Mouse (Mus musculus) forebrain, postnatal 0 days (tissue): ENCODE data around the gene Map2. TPM values are rescaled to one million over a fixed set of nuclear protein-coding genes. Genes with fewer than 3 reads are reported as not detected.

Experiments used
- ATAC-seq: fragments of 200-750 bp; cut with Nextera tagmentation; 2 replicates; pipeline ENCODE4 v1.8.0; 2017; ENCODE audit warnings: mild to moderate bottlenecking, moderate library complexity
- DNase-seq: peaks from one replicate; pipeline ENCODE4 v3.0.0-alpha.2; 2015
- H3K27ac ChIP-seq: fragments of 300-500 bp; sonication (generic); 2 replicates; pipeline ENCODE4 v1.5.1; 2014; ENCODE audit warnings: low read depth, mild to moderate bottlenecking, antibody characterized with exemption, low read length, moderate library complexity, mixed read lengths
- H3K27me3 ChIP-seq: fragments of 300-500 bp; sonication (generic); 2 replicates; pipeline ENCODE4 v1.6.1; 2014; ENCODE audit warnings: mild to moderate bottlenecking, low read length, mixed read lengths; ENCODE audit not compliant: insufficient read depth
- H3K36me3 ChIP-seq: fragments of 300-500 bp; sonication (generic); 2 replicates; pipeline ENCODE4 v1.6.1; 2014; ENCODE audit warnings: mild to moderate bottlenecking, moderate library complexity; ENCODE audit not compliant: insufficient read depth
- H3K4me1 ChIP-seq: fragments of 300-500 bp; sonication (generic); 2 replicates; pipeline ENCODE4 v1.6.1; 2014; ENCODE audit warnings: antibody characterized with exemption; ENCODE audit not compliant: insufficient read depth
- H3K4me2 ChIP-seq: fragments of 300-500 bp; sonication (generic); 2 replicates; pipeline ENCODE4 v1.6.1; 2014; ENCODE audit warnings: low read depth, mild to moderate bottlenecking, moderate library complexity
- H3K4me3 ChIP-seq: fragments of 300-500 bp; sonication (generic); 2 replicates; pipeline ENCODE4 v1.5.1; 2014; ENCODE audit warnings: low read depth, low read length, mixed read lengths
- H3K9ac ChIP-seq: fragments of 300-500 bp; sonication (generic); 2 replicates; pipeline ENCODE4 v1.6.1; 2014; ENCODE audit warnings: mild to moderate bottlenecking
- H3K9me3 ChIP-seq: fragments of 300-500 bp; sonication (generic); 2 replicates; pipeline ENCODE4 v1.6.1; 2016; ENCODE audit warnings: low read length
- CTCF ChIP-seq: sonication (generic); IDR thresholded peaks from 2 replicates; pipeline ENCODE4 v1.5.1; 2016; ENCODE audit warnings: antibody characterized with exemption, control low read depth, low read depth
- WGBS: fragments of 180-500 bp; shearing (Covaris S2); extraction: QIAGEN DNeasy Blood & Tissue Kit; methylation state at CpG from one replicate; pipeline ENCODE4 v1.1.7; 2014; 5-methylcytosine and 5-hydroxymethylcytosine counted together
- polyA plus RNA-seq: library from polyadenylated mRNA; unstranded; fragments of >200 nt; fragmentation: Nextera tagmentation; extraction: Ambion mirVana; gene quantifications from 2 replicates; pipeline ENCODE4 v1.2.1, GENCODE M21; 2015
- total RNA-seq: library from RNA; depleted of rRNA; stranded (reverse); fragments of >200 nt; gene quantifications from 2 replicates; pipeline ENCODE4 v1.2.3, GENCODE M21; 2014

Gene Map2
- total and polyA plus RNA-seq, 2 experiments from 2014 or later: 291 to 1,278 TPM

GRCm38 (mm10) chr1:66196240-66196639, 21.2 kb downstream of the Map2 start:
- no peaks in the 10 kb centered on the region for H3K9me3 ChIP-seq
- H3K27ac ChIP-seq: no peak overlapping the region
- H3K36me3 ChIP-seq: 0 out of 2 replicates have a peak, but pooled peaks cover 3% of the 10 kb centered on the region
- no peak overlapping the region for H3K9ac ChIP-seq
- DNase-seq (no peak), ATAC-seq (no peak)
- 84% methylated on average over 4 of the region's 4 CpGs for WGBS
- H3K4me2 ChIP-seq: no peak overlapping the region
- H3K27me3 ChIP-seq: no peaks in the 10 kb centered on the region
- peaks cover 5% of the 10 kb centered on the region; the same call in 1 of the 2 replicates for H3K4me1 ChIP-seq
- no peak for TF ChIP-seq CTCF
- H3K4me3 ChIP-seq: no peak overlapping the region

GRCm38 (mm10) chr1:66196716-66197115, 21.6 kb downstream of the Map2 start:
- DNase-seq (peak; percentile 17), ATAC-seq (peak; percentile 71)
- 0 out of 2 replicates have a peak, but pooled peaks cover 3% of the 10 kb centered on the region for H3K36me3 ChIP-seq
- H3K4me2 ChIP-seq: no peak overlapping the region
- no peaks in the 10 kb centered on the region for H3K9me3 ChIP-seq
- 72% methylated on average over 4 of the region's 4 CpGs for WGBS
- TF ChIP-seq CTCF: no peak
- H3K4me1 ChIP-seq: peaks cover 5% of the 10 kb centered on the region; the same call in 1 of the 2 replicates
- H3K27ac ChIP-seq: no peak overlapping the region
- H3K27me3 ChIP-seq: no peaks in the 10 kb centered on the region
- H3K9ac ChIP-seq: no peak overlapping the region
- no peak overlapping the region for H3K4me3 ChIP-seq

- Histone ChIP-seq H3K4me2 (no peak overlapping the region), H3K27me3 (no peaks in the 10 kb centered on the region), H3K9me3 (no peaks in the 10 kb centered on the region), H3K36me3 (no peaks in the 10 kb centered on the region), H3K4me1 (no peaks in the 10 kb centered on the region), H3K27ac (0 out of 2 replicates have a peak overlapping the region, but pooled peaks have one; percentile 21), H3K4me3 (no peak overlapping the region), H3K9ac (no peak overlapping the region)
- DNase-seq: no peak
- whole genome bisulfite sequencing: 73% methylated on average over 2 of the region's 2 CpGs
- TF ChIP-seq CTCF: no peak
- no peak for ATAC-seq
Measured at GRCm38 (mm10) chr1:66205517-66205916, 30.4 kb downstream of the Map2 start.

GRCm38 (mm10) chr1:66206904-66207303, 31.8 kb downstream of the Map2 start:
- no peak for TF ChIP-seq CTCF
- Histone ChIP-seq H3K4me3 (no peak overlapping the region), H3K4me2 (no peak overlapping the region), H3K9ac (no peak overlapping the region), H3K27ac (no peak overlapping the region), H3K9me3 (no peaks in the 10 kb centered on the region), H3K27me3 (no peaks in the 10 kb centered on the region), H3K36me3 (no peaks in the 10 kb centered on the region), H3K4me1 (peaks cover 6% of the 10 kb centered on the region; the same call in 1 of the 2 replicates)
- DNase-seq (no peak), ATAC-seq (peak; percentile 43; the same call in 1 of the 2 replicates)
- WGBS: 18% methylated on average over 3 of the region's 3 CpGs

GRCm38 (mm10) chr1:66211074-66211791, 36.2 kb downstream of the Map2 start:
- ATAC-seq (no peak), DNase-seq (no peak)
- no peak for TF ChIP-seq CTCF
- Histone ChIP-seq H3K4me2 (no peak overlapping the region), H3K9ac (no peak overlapping the region), H3K4me1 (peaks cover 6% of the 10 kb centered on the region; the same call in 1 of the 2 replicates), H3K27ac (no peak overlapping the region), H3K4me3 (no peak overlapping the region), H3K36me3 (no peaks in the 10 kb centered on the region), H3K27me3 (no peaks in the 10 kb centered on the region), H3K9me3 (no peaks in the 10 kb centered on the region)
- WGBS: 52% methylated on average over 7 of the region's 7 CpGs

- TF ChIP-seq CTCF: no peak
- Histone ChIP-seq H3K9ac (no peak overlapping the region), H3K9me3 (no peaks in the 10 kb centered on the region), H3K27me3 (no peaks in the 10 kb centered on the region), H3K4me2 (no peak overlapping the region), H3K4me1 (peaks cover 10% of the 10 kb centered on the region), H3K4me3 (no peak overlapping the region), H3K36me3 (no peaks in the 10 kb centered on the region), H3K27ac (no peak overlapping the region)
- no peak for DNase-seq
- no peak for ATAC-seq
- 32% methylated on average over 4 of the region's 4 CpGs for WGBS
Measured at GRCm38 (mm10) chr1:66221497-66221896, 46.4 kb downstream of the Map2 start.

GRCm38 (mm10) chr1:66223331-66223730, 48.3 kb downstream of the Map2 start:
- no peaks in the 10 kb centered on the region for H3K27me3 ChIP-seq
- no peak overlapping the region for H3K9ac ChIP-seq
- peaks cover 13% of the 10 kb centered on the region for H3K4me1 ChIP-seq
- no peaks in the 10 kb centered on the region for H3K9me3 ChIP-seq
- TF ChIP-seq CTCF: no peak
- DNase-seq (no peak), ATAC-seq (no peak)
- 26% methylated on average over 1 of the region's 1 CpGs for WGBS
- no peaks in the 10 kb centered on the region for H3K36me3 ChIP-seq
- no peak overlapping the region for H3K4me2 ChIP-seq
- H3K27ac ChIP-seq: no peak overlapping the region
- no peak overlapping the region for H3K4me3 ChIP-seq
